Mouse (Mus musculus): ENCODE measurements around the gene Lgi2. TPM values are rescaled to one million over a fixed set of nuclear protein-coding genes. Genes with fewer than 3 reads are reported as not detected.

Gene Lgi2
- total RNA-seq, 2 experiments from 2014 or later, result 0.04 TPM; not detected in 1

DNA sequence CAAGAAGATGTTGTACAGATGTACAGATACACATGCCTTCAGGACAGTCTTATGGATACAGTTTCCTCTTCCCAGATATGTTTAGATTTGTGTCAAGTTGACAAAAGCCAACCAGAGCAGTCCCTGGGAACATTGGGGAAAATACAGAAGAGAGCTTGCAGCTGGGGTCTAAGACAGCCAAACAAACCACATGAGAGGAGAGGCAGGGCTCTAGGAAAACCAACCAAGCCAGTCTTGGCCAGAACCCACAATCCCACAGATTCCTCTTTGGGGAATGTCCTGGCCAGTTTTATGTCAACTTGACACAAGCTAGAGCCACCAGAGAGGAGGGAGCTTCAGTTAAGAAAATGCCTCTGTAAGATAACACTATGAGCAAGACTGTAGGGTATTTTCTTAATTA is 26.8 kb downstream of the Lgi2 start:
- no peak for ATAC-seq (replicated peaks; ENCODE audit: poor library complexity)

DNA sequence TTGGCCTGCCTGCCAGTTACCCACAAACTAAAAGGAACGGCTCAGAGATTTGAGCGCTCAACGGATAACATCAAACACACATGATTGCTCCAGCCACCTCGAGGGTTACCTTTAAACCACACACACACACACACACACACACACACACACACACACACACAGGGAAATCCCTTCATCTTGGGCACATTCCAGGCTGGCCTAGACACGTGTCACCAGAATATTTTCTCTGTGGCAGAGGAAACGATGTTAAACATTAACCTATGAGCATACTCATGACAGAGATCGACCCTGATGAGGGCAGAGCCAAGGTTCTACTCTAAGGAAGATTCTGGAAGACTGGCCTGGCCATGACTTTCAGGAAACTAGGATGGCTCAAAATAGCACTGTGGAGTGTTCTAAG is 29.2 kb downstream of the Lgi2 start:
- no peak for ATAC-seq (replicated peaks; ENCODE audit: poor library complexity)

DNA sequence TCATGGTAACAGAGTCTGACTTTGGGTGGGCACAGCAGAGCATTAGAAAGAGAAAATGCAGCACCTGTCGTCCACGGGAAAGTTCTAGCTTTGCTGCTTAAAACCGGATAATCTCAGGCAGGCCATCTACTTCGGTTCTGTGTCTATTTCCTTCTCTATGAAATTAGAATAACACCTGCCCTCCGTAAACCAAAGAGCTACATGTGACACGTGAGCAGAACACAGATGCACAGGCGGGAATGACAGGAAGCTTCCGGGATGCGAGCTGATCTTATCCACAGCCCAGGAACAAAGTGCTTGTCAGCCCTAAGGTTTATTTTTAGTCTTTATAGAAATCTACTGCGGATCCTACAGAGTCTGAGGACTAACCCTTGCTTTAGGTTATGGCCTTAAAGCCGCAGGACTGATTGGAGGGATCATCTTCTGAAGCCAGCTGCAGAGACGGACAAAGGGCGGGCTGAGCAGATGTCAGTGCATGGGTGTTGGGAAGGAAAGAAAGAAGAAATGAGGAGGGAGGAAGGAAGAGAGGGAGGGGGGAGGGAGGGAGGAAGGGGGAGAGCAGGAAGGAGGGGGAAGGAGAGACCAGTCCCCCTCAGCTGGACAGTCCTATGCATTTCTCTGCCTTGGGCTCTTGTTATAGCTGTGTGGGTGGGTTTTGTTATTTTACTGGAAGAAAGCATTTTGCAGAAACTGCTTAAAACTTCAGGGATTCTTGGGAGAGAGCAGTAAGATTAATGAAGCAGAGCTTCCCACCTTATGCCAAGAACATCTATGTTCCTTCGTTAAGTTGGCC is 31.3 kb downstream of the Lgi2 start:
- no peak for ATAC-seq (replicated peaks; ENCODE audit: poor library complexity)

DNA sequence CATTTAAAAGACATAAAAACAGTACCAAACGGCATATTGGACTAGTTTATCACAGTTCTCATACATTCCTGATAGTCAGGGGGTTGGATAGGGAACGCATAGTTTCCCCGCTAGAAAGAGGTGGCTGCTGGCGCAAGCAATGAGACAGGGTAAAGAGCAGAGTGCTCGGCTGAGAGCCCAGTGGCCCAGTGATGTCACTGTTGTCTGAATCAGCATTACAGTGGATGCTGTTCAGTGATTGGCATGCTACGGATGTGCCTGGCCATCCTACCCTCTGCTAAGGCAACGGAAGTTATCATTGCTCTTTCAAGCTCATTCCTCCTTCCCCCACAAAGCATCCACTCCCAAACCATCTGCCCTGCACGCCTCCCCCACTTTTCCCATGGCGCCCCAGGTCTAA is 32.6 kb downstream of the Lgi2 start:
- no peak for ATAC-seq (replicated peaks; ENCODE audit: poor library complexity)

DNA sequence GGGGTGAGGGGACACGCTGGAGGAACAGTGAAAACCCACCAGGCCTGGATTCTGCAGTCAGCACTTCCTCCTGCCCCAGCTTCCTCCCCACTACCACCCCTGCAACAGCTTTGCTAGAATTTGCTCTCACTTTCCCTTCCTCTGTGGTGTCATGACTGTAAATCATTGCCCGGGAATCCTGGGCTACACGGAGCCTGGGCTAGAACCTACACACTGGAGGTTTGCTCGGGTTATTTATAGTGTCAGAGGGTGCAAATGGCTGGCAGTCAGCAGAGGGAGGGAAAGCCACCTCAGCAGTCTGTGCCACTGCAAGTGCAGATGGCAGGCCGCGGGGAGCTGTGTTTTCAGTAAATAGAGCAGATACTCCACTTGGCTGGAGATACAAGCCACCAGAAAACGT is 37.7 kb downstream of the Lgi2 start:
- ATAC-seq (replicated peaks; ENCODE audit: poor library complexity), result peak; percentile 88

DNA sequence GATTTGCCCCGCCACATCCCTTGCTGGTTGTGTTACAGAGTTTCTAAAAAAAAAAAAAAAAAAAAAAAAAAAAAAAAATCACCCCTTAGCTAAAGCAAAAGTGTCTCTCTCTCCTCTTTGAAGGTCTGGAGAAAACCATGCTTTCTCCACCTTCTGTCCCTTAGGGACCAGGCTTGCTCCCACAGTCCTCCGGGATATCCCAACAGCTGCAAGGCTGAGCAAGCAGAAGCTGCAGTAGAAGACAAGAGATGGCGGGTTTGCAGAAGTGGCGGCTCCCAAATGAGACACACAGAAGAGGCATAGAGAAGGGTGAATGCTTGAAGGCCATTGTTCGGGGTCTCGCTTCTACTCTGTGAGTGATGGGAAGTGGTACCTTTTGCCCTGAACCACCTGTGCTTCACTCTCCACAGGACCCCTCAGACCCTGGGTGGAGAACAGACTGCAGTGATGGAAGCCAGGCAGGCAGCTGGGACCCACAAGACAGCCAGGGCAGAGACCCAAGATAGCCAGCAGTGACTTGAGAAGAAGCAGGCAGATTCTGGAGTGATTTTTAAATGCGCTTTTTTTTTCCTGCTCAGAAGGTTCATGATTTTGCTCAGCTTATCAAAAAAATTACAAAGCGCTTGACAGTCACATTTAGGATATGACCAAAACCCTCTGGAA is 39.8 kb downstream of the Lgi2 start:
- no peak for ATAC-seq (replicated peaks; ENCODE audit: poor library complexity)

DNA sequence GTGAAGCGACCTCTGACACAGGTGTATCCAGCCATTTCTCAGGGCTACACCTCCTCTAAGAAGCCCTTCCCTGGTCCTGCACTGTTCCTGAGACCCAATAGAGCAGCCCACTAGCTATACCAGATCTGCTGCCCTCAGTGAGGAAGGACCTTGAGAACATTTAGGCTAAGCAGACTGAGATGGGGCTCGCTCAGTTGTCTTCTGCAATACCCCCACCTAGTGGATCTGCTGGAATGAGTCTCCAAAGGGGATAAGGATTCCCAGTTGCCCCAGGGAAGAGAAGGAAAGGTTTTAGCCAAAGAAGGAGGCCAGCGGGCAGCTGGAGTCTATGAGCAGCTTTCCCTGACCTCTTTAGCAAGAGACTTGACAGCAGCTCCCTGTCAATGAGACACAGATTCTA is 42.1 kb downstream of the Lgi2 start:
- ATAC-seq (replicated peaks; ENCODE audit: poor library complexity), result no peak

DNA sequence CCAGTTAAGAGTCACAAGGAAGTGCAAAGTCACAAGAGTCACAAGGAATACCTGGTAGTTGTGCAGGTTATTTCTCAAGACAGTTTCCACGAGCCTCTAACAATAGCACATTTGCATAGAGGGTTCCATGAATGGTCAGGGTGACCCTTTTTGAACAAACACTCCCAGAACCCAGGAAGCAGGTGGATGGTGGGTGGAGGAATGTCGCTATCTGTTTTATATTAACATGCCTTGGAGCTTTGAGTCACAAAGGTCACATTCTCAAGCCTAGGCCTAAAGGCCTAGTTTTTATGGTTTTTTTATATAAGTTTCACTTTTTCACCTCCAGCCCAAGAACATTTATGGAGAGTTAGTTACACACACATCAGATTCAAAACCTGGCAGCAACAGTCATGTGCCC is 46.3 kb downstream of the Lgi2 start:
- no peak for ATAC-seq (replicated peaks; ENCODE audit: poor library complexity)

DNA sequence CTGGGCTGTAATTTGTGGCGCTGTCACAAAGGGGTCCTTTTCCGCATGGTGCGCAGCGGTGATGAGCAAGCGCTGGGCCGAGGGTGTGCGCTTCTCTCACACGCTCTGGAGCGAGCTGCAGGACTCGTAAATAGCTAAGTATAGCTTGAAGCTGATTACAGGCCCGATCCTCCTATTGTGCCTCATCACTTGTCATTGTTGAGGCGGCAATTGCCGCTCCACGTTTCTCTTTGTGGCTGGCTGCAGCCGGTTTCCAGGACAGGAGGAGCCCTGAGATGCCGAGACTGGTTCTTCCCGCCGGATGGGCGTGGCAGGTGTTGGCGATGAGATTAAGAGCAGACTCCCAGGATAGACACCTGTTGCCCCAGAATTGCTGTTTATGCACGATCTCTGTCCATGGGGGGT is 50.2 kb downstream of the Lgi2 start:
- peak; percentile 42 for ATAC-seq (replicated peaks; ENCODE audit: poor library complexity)

DNA sequence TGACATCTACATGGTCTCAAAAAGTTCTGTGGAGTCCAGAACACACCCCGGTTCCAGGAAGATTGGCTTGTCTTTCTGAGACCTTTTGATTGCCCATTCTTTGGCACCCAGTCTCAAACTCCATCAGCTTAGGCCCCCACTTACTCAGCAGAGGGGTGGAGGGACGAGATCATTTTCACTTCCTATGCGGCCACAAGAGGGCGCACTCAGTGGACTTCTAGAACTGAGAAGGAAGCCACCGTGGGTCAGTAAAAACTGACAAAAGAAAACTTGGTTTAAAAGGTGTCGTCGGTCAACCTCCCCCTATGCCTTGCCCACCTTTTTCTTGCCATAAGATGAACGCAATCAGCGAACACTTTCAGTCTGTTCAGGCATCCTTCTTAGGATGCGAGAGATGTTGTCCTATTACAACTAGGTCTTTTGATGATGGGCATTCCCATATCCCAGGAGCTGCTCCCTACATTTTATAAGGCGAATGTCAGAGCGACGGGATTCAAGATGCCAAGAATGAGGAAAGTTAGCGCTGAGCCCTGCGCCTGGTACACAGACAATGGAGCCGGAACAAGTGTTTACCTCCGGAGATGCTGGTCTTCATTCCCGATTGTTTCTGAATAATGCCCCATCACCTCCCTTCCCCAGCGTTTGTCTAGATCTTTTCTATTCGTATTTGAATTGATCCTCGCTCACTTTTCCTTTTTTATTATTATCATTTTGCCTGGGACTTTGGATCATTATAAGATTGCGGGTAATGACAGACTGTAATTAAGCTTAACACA is 50.8 kb downstream of the Lgi2 start:
- peak; percentile 93 for ATAC-seq (replicated peaks; ENCODE audit: poor library complexity)

DNA sequence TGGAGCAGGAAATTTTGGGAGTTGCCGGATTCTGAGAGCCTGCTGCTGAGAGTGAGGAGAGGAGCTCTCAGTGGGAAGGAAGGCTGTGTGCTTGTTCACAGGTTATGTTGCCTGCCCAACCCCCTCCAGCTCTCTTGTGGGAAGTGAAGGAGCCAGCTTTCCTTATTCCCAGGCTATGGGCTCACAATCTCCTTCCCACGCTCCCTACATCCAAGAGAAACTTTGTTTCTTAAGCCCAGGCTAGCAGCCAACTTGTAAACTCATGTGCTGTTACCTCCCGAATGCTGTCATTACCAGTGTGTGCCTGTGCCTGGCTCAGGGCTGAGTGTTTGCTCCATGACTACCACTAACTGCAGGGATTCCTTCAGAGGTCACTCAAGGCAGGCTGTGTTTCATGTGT is 55.2 kb downstream of the Lgi2 start:
- ATAC-seq (replicated peaks; ENCODE audit: poor library complexity), result no peak

DNA sequence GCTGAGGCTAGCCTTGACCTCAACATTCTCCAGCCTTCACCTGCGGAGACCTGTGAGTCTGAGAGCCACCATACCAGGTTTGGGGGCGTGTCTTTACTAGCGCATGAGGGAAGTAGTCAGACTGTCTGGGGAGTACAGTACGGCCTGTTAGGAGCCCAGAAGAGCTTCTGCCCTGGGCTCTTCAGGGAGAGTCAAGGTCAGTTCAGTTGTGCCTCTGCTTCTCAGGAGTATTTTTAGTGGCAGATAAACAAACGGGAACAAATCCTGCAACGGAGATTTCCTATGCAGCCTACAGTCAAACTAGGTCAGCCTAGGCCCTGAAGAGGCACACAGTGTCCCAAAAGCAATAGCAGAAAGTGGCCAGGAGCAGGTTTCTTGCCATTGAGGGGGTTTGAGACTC is 56.8 kb downstream of the Lgi2 start:
- ATAC-seq (replicated peaks; ENCODE audit: poor library complexity), result no peak

DNA sequence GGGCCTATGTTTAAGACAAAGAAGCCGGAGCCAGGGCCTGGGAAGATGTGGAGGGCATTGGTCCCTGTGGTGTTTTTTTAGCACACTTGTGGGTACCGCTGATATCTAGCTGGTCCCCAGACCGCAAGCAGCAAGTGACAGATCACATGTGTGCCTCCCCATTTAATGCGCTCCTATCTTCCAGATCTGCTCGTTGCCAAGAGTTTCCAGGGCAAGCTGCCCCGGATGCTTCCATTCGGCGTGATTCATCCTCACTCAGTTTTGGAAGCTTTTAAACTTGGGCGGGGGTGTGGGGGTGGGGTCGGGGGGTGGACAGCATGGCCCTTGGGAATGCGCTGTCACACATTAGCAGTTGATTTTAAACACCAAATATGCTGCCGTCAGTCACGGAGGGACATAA is 61.6 kb downstream of the Lgi2 start:
- ATAC-seq (replicated peaks; ENCODE audit: poor library complexity), result no peak

DNA sequence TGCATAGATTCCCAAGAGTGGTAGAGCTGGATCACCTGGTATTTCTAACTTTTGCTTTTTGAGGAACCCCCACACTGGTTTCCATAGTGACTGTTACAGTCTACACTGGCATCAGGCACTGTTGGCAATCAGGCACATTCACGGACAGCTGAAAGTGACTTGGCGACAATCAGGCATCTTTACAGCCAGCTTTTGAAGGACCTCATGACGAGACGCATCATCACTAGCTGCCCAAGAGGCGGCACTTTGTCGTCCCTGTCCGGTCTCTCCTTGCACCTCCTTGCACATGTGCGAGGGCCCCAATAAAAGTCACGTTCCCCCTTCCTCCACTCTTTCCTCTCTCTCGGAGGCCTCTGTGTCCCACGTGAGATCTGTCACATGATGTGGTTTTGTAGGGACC is 62.1 kb downstream of the Lgi2 start:
- ATAC-seq (replicated peaks; ENCODE audit: poor library complexity), result no peak

DNA sequence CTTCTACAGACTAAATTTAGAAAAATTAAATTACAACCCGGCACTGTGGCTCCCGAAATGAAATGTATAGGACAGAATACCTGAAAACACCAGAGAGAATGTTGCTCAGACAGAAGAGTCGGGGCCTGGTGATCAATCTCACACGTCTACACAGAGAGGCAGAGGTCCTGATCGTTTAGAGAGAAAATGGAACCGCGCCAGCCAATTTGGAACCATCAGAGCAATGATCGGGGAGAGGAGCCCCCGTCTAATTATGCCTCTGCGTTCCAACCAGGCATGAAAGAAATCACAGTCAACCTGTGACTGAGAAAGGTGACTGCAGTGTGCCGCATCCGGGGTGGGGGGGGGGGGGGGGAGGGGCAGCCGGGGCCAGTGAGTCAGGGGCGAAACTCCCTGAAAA is 70.6 kb downstream of the Lgi2 start:
- no peak for ATAC-seq (replicated peaks; ENCODE audit: poor library complexity)

DNA sequence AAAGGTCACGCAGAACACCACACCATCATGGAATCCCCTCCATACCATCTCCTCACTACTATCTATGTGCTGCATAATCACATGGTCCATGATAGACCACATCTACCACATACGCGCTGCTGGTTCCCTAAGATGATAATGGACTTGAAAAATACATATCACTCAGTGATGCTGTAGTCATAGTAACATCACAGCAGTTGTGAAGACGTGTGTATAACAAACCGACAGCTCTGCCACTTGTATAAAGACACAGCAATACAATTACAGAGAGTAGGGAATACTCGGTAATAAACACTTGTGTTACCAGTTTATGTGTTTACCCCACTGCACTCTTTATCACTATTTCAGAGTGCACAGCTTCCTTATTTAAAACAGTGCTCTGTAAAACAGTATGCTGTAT is 74.8 kb downstream of the Lgi2 start:
- no peak for ATAC-seq (replicated peaks; ENCODE audit: poor library complexity)

DNA sequence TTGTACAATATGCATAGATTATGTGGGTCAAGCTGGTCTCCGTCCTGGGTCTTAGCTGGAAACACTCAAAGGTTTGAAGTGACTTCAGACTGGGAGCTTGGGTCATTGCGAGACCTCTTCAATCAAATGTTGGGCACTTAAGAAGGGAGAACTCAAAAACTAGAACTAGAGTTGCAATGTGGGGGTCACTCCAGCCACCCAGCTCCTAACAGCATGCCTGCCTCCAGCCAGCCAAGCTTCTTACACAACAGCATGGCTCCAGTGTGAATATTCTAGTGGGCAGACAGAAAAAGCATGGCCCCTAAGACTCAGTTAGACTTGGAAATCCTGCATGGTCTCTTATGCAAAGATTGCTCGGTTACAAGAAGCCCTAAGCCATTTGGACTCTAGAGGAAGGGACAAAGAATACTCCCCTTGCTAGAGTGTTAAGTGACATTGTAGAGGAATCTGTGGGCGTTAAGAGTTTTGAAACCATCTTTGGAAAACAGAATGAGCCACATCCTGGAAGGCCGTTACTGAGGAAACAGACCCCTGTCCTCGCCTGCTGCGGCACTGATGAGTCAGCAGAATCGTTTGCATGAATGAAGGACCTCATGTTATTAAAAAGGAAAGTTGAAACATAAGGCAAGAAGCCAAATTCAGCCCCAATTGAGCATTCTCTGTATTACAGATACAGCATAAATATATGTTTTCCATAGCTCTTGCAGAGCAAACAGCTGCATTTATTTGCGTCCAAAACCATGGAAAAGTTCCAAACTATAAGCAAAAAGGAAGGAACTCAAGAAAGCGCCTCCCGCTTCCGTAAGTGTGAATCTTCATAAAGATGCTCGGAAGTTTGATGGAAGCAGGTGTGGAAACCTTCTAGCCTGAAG is 78.5 kb downstream of the Lgi2 start:
- ATAC-seq (replicated peaks; ENCODE audit: poor library complexity), result peak; percentile 88
